Mouse (Mus musculus) bone marrow, adult 2 months (tissue): ENCODE data around the gene Hbb-bt.

Experiments
- CTCF ChIP-seq: fragments of 200-500 bp; IDR thresholded peaks from 2 replicates; pipeline ENCODE4 v1.5.1; 2011; ENCODE audit warnings: low read length, control low read depth; ENCODE audit not compliant: control insufficient read depth, insufficient read depth
- POLR2A ChIP-seq: fragments of 200-500 bp; IDR thresholded peaks from 2 replicates; pipeline ENCODE4 v1.6.1; 2011; ENCODE audit warnings: low read depth, mild to moderate bottlenecking, control low read depth, low read length, borderline replicate concordance; ENCODE audit not compliant: control insufficient read depth

GRCm38 (mm10) chr7:103824597-103824996 is 10.8 kb upstream of the Hbb-bt start:
- TF ChIP-seq CTCF (no peak), POLR2A (no peak)
